Comparison of ENCODE assay signal across 11 mouse cellular contexts in genomic region chr11:109032729-109033128, GRCm38 (mm10).
DNase-seq lines count a peak whose midpoint lies in the region; ATAC-seq lines count a peak whose summit lies in the region.
"Had no signal": no experiment of that assay in that cellular context is flagged by ENCODE, and none has a peak within 500 bp of the region (broad histone marks: within the 10 kb centered on the region; RNA-seq: fewer than 3 reads in every experiment).

No protein-coding gene starts in this region.

- 7% methylated on average over 6 of the region's 6 CpGs for WGBS in forebrain, embryonic 15.5 days
- 19% methylated on average over 6 of the region's 6 CpGs for WGBS in midbrain, embryonic 16.5 days

- peak overlapping the region; percentile 40; the same call in 1 of the 2 replicates for H3K27ac ChIP-seq in forebrain, embryonic 15.5 days (replicated peaks)
- H3K27ac ChIP-seq in midbrain, embryonic 16.5 days (ENCODE audit: low read length), result 0 out of 2 replicates have a peak overlapping the region, but pooled peaks have one; percentile 20

- no peaks in the 10 kb centered on the region for H3K9me3 ChIP-seq in forebrain, embryonic 15.5 days
- H3K9me3 ChIP-seq in midbrain, embryonic 16.5 days (replicated peaks; ENCODE audit: control insufficient read depth, low read length, poor library complexity, severe bottlenecking), result no peaks in the 10 kb centered on the region

- H3K4me3 ChIP-seq in forebrain, embryonic 15.5 days, result no peak overlapping the region
- no peak overlapping the region for H3K4me3 ChIP-seq in midbrain, embryonic 16.5 days (ENCODE audit: low read depth, low read length)
- H3K4me3 ChIP-seq: erythroblast, embryonic 14.5 days; myocyte had no signal

- peak; percentile 36 for DNase-seq in embryo, embryonic 10.5 days (ENCODE audit: low spot score)
- DNase-seq in embryo, embryonic 11 days, result no peak
- peak; percentile 35 to 58 for DNase-seq in layer of hippocampus, postnatal 36 days
- DNase-seq in heart, adult 9 months (ENCODE audit: low spot score in 2 of 2), result no peak
- DNase-seq in T-cell, adult 2 months (ENCODE audit: low spot score), result no peak
- DNase-seq: kidney, postnatal 14 days had no signal

- H3K27me3 ChIP-seq in forebrain, embryonic 15.5 days, result no peaks in the 10 kb centered on the region
- no peaks in the 10 kb centered on the region for H3K27me3 ChIP-seq in midbrain, embryonic 16.5 days (ENCODE audit: control insufficient read depth, insufficient read depth, low read depth, low read length)

- H3K9ac ChIP-seq in forebrain, embryonic 15.5 days (replicated peaks), result no peak overlapping the region
- no peak overlapping the region for H3K9ac ChIP-seq in midbrain, embryonic 16.5 days (ENCODE audit: low read depth, low read length)

- H3K4me1 ChIP-seq in forebrain, embryonic 15.5 days, result peaks cover 12% of the 10 kb centered on the region
- H3K4me1 ChIP-seq in midbrain, embryonic 16.5 days (ENCODE audit: control insufficient read depth, insufficient read depth, low read length), result peaks cover 3% of the 10 kb centered on the region; the same call in 1 of the 2 replicates

- no peaks in the 10 kb centered on the region for H3K36me3 ChIP-seq in forebrain, embryonic 15.5 days
- H3K36me3 ChIP-seq in midbrain, embryonic 16.5 days (ENCODE audit: control insufficient read depth, insufficient read depth, low read length), result no peaks in the 10 kb centered on the region

- H3K4me2 ChIP-seq in forebrain, embryonic 15.5 days (replicated peaks), result no peak overlapping the region
- H3K4me2 ChIP-seq in midbrain, embryonic 16.5 days (ENCODE audit: low read length), result no peak overlapping the region

- peak; percentile 80 for ATAC-seq in forebrain, embryonic 15.5 days (replicated peaks)
- peak; percentile 48; the same call in 1 of the 2 replicates for ATAC-seq in midbrain, embryonic 16.5 days
- ATAC-seq in erythroblast, adult 5-6 weeks (replicated peaks; ENCODE audit: low FRiP score, poor library complexity, severe bottlenecking), result no peak

Comparison
In these comparisons a context has a peak if more than half of its experiments do, and no peak if none do; other contexts are left out.
1. DNase-seq: peak in embryo, embryonic 10.5 days (single experiment) and layer of hippocampus, postnatal 36 days (2 of 2); none in embryo, embryonic 11 days (single experiment), heart, adult 9 months (0 of 2) and T-cell, adult 2 months (single experiment).